Comparison of ENCODE assay signal across 28 mouse cellular contexts in the genomic region with DNA sequence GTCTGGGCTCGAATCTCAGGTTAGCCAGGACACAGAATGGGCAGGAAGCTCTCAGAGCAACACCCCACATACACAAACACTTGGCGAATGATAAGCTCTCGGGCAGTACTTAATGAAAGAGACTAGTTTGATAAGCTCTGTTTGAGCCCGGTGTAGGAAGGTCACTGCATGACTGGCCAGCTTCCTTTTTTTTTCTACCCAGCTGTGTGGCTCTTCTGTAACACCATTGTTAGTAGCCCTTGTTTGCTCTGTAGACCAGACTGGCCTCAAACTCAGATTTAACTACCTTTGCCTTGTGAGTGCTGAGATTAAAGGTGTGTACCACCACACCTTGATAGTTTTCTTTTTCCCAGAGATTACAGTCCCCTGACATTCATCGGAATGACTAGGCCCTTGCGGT. TPM values are rescaled to one million over a fixed set of nuclear protein-coding genes. Genes with fewer than 3 reads are reported as not detected.
DNase-seq lines count a peak whose midpoint lies in the region; ATAC-seq and TF ChIP-seq lines count a peak whose summit lies in the region.
"Had no signal": no experiment of that assay in that cellular context is flagged by ENCODE, and none has a peak within 500 bp of the region (broad histone marks: within the 10 kb centered on the region; RNA-seq: fewer than 3 reads in every experiment).

No protein-coding gene starts in this region.

- H3K4me1 ChIP-seq in lung, embryonic 15.5 days: peaks cover 3% of the 10 kb centered on the region; the same call in 1 of the 2 replicates
- H3K4me1 ChIP-seq in lung, adult 2 months (ENCODE audit: control insufficient read depth, insufficient read depth, low read length): no peaks in the 10 kb centered on the region
- H3K4me1 ChIP-seq in stomach, embryonic 14.5 days (ENCODE audit: control insufficient read depth, insufficient read depth, low read length): peaks cover 4% of the 10 kb centered on the region; the same call in 1 of the 2 replicates
- no peaks in the 10 kb centered on the region for H3K4me1 ChIP-seq in stomach, postnatal 0 days (replicated peaks; ENCODE audit: control insufficient read depth, insufficient read depth)
- no peaks in the 10 kb centered on the region; the same call in 1 of the 2 replicates for H3K4me1 ChIP-seq in heart, embryonic 12.5 days (replicated peaks)
- H3K4me1 ChIP-seq: embryonic facial prominence, embryonic 15.5 days; heart, embryonic 13.5 days had no signal

- no peak for TF ChIP-seq CTCF in lung, adult 2 months (IDR thresholded peaks at IDR 0.05; ENCODE audit: insufficient read depth, low read length)
- TF ChIP-seq CTCF in stomach, postnatal 0 days (IDR thresholded peaks at IDR 0.05; ENCODE audit: low read depth): no peak

- H3K36me3 ChIP-seq in lung, embryonic 15.5 days: no peaks in the 10 kb centered on the region
- H3K36me3 ChIP-seq in stomach, embryonic 14.5 days (ENCODE audit: control insufficient read depth, insufficient read depth, low read length): no peaks in the 10 kb centered on the region
- no peaks in the 10 kb centered on the region for H3K36me3 ChIP-seq in stomach, postnatal 0 days (ENCODE audit: control insufficient read depth, insufficient read depth, low read length)
- no peaks in the 10 kb centered on the region for H3K36me3 ChIP-seq in heart, embryonic 12.5 days
- H3K36me3 ChIP-seq: embryonic facial prominence, embryonic 12.5 days; embryonic facial prominence, embryonic 15.5 days; heart, embryonic 13.5 days had no signal

- H3K9me3 ChIP-seq in lung, embryonic 15.5 days: no peaks in the 10 kb centered on the region
- H3K9me3 ChIP-seq in stomach, embryonic 14.5 days (ENCODE audit: control insufficient read depth, low read depth, low read length): no peaks in the 10 kb centered on the region
- no peaks in the 10 kb centered on the region for H3K9me3 ChIP-seq in stomach, postnatal 0 days (ENCODE audit: control insufficient read depth, low read length)
- H3K9me3 ChIP-seq in heart, embryonic 12.5 days (replicated peaks): no peaks in the 10 kb centered on the region
- H3K9me3 ChIP-seq: embryonic facial prominence, embryonic 12.5 days; embryonic facial prominence, embryonic 15.5 days; heart, embryonic 13.5 days had no signal

- TF ChIP-seq POLR2A in lung, adult 2 months (IDR thresholded peaks at IDR 0.05; ENCODE audit: borderline replicate concordance, extremely low read depth, low read depth, low read length): no peak

- peak overlapping the region; percentile 1; the same call in 1 of the 2 replicates for H3K27ac ChIP-seq in lung, embryonic 15.5 days
- H3K27ac ChIP-seq in stomach, embryonic 14.5 days (ENCODE audit: low read length): no peak overlapping the region
- peak overlapping the region; percentile 74 for H3K27ac ChIP-seq in stomach, postnatal 0 days (replicated peaks)
- no peak overlapping the region for H3K27ac ChIP-seq in heart, embryonic 12.5 days (ENCODE audit: poor library complexity, severe bottlenecking)
- H3K27ac ChIP-seq: embryonic facial prominence, embryonic 12.5 days; embryonic facial prominence, embryonic 15.5 days; gastrocnemius, adult 2 months; heart, embryonic 13.5 days; hindbrain, embryonic 14.5 days had no signal

- DNase-seq in lung, adult 2 months: no peak
- DNase-seq in lung, postnatal 36 days: peak; percentile 31
- no peak for DNase-seq in lung, postnatal 10 days
- DNase-seq in stomach, postnatal 0 days (ENCODE audit: low spot score): peak; percentile 63
- DNase-seq in cerebellum, postnatal 10 days: no peak
- DNase-seq: adrenal gland, postnatal 10 days; adrenal gland, postnatal 36 days; cerebellum, adult 18-20 months; cerebellum, adult 9-10 months; cerebellum, postnatal 25 days; forebrain, postnatal 0 days; gastrocnemius, adult 2 months; gastrocnemius, postnatal 25 days; heart, adult 18-20 months; heart, postnatal 14 days; heart, postnatal 4 days had no signal

- no peak overlapping the region for H3K4me2 ChIP-seq in lung, embryonic 15.5 days
- no peak overlapping the region for H3K4me2 ChIP-seq in stomach, embryonic 14.5 days (replicated peaks; ENCODE audit: low read depth, low read length)
- no peak overlapping the region for H3K4me2 ChIP-seq in stomach, postnatal 0 days (replicated peaks; ENCODE audit: low read depth)
- no peak overlapping the region for H3K4me2 ChIP-seq in heart, embryonic 12.5 days
- H3K4me2 ChIP-seq: embryonic facial prominence, embryonic 12.5 days; embryonic facial prominence, embryonic 15.5 days; heart, embryonic 13.5 days; hindbrain, embryonic 14.5 days had no signal

- no peak for TF ChIP-seq EP300 in stomach, postnatal 0 days (optimal IDR thresholded peaks at IDR 0.05)

- no peak overlapping the region for H3K4me3 ChIP-seq in lung, embryonic 15.5 days
- H3K4me3 ChIP-seq in lung, adult 2 months (replicated peaks; ENCODE audit: extremely low read depth, low read depth, low read length): no peak overlapping the region
- no peak overlapping the region for H3K4me3 ChIP-seq in stomach, embryonic 14.5 days (ENCODE audit: low read depth, low read length)
- no peak overlapping the region for H3K4me3 ChIP-seq in stomach, postnatal 0 days (ENCODE audit: low read depth, low read length)
- no peak overlapping the region for H3K4me3 ChIP-seq in heart, embryonic 12.5 days
- H3K4me3 ChIP-seq: embryonic facial prominence, embryonic 12.5 days; embryonic facial prominence, embryonic 15.5 days; gastrocnemius, adult 2 months; heart, embryonic 13.5 days had no signal

- no peaks in the 10 kb centered on the region for H3K27me3 ChIP-seq in lung, embryonic 15.5 days
- no peaks in the 10 kb centered on the region for H3K27me3 ChIP-seq in stomach, embryonic 14.5 days (ENCODE audit: control insufficient read depth, insufficient read depth, low read length)
- no peaks in the 10 kb centered on the region for H3K27me3 ChIP-seq in stomach, postnatal 0 days (ENCODE audit: control insufficient read depth, insufficient read depth, low read length)
- no peaks in the 10 kb centered on the region for H3K27me3 ChIP-seq in heart, embryonic 12.5 days (replicated peaks)
- H3K27me3 ChIP-seq: embryonic facial prominence, embryonic 12.5 days; embryonic facial prominence, embryonic 15.5 days; heart, embryonic 13.5 days had no signal

- no peak for ATAC-seq in lung, embryonic 15.5 days (ENCODE audit: borderline replicate concordance, extremely low read depth, low FRiP score, low TSS enrichment)
- ATAC-seq in stomach, embryonic 14.5 days (ENCODE audit: insufficient number of reproducible peaks, insufficient read depth, low FRiP score, low read depth): peak; percentile 89
- ATAC-seq in stomach, postnatal 0 days (ENCODE audit: low FRiP score, low TSS enrichment): peak; percentile 92
- no peak for ATAC-seq in heart, embryonic 12.5 days (ENCODE audit: insufficient number of reproducible peaks, low FRiP score)
- ATAC-seq: forebrain, embryonic 14.5 days; forebrain, postnatal 0 days; Patski had no signal

- H3K9ac ChIP-seq in lung, embryonic 15.5 days: no peak overlapping the region
- H3K9ac ChIP-seq in stomach, embryonic 14.5 days (replicated peaks; ENCODE audit: low read depth, low read length): no peak overlapping the region
- no peak overlapping the region for H3K9ac ChIP-seq in stomach, postnatal 0 days (ENCODE audit: low read length)
- no peak overlapping the region for H3K9ac ChIP-seq in heart, embryonic 12.5 days
- H3K9ac ChIP-seq: embryonic facial prominence, embryonic 12.5 days; embryonic facial prominence, embryonic 15.5 days; forebrain, postnatal 0 days; heart, embryonic 13.5 days; hindbrain, embryonic 14.5 days had no signal

- 38% methylated on average over 6 of the region's 6 CpGs for WGBS in lung, embryonic 15.5 days
- WGBS in lung, adult 2 months: 42% methylated on average over 6 of the region's 6 CpGs
- WGBS in stomach, embryonic 14.5 days: 63% methylated on average over 6 of the region's 6 CpGs
- WGBS in stomach, postnatal 0 days: 56% methylated on average over 6 of the region's 6 CpGs
- WGBS in heart, embryonic 12.5 days: 41% methylated on average over 6 of the region's 6 CpGs

RNA-seq across cellular contexts. Expression of a gene that starts 15.1 kb away (rescaled TPM):
- 0.35 TPM in 2 replicates for polyA plus RNA-seq in lung, embryonic 15.5 days (2015; fragmentation: Nextera tagmentation; extraction: Ambion mirVana)
- 0.53 and 0.65 TPM in 2 replicates for polyA plus RNA-seq in lung, adult 2 months (2012; rRNA removed)
- polyA plus RNA-seq in stomach, embryonic 14.5 days (2014; fragmentation: Nextera tagmentation; extraction: Ambion mirVana): 1.7 TPM in 2 replicates
- 5.5 and 5.6 TPM in 2 replicates for polyA plus RNA-seq in stomach, postnatal 0 days (2015; fragmentation: Nextera tagmentation; extraction: Ambion mirVana)
- 0.09 TPM in 2 replicates for polyA plus RNA-seq in heart, embryonic 12.5 days (2016; fragmentation: Nextera tagmentation; extraction: Ambion mirVana)
- polyA plus RNA-seq: embryonic facial prominence, embryonic 12.5 days; embryonic facial prominence, embryonic 15.5 days; forebrain, embryonic 11.5 days; forebrain, embryonic 14.5 days; forebrain, postnatal 0 days; heart, embryonic 16.5 days; hindbrain, embryonic 11.5 days; hindbrain, embryonic 14.5 days had no signal

RNA-seq across cellular contexts. Expression of a gene that starts 27.5 kb away (rescaled TPM):
- 5.8 and 6.6 TPM in 2 replicates for polyA plus RNA-seq in lung, embryonic 15.5 days (2015; fragmentation: Nextera tagmentation; extraction: Ambion mirVana)
- polyA plus RNA-seq in lung, adult 2 months (2012; rRNA removed): 4.3 and 5.0 TPM in 2 replicates
- polyA plus RNA-seq in stomach, embryonic 14.5 days (2014; fragmentation: Nextera tagmentation; extraction: Ambion mirVana): 46.3 and 54.7 TPM in 2 replicates
- 45.3 and 47.4 TPM in 2 replicates for polyA plus RNA-seq in stomach, postnatal 0 days (2015; fragmentation: Nextera tagmentation; extraction: Ambion mirVana)
- 0.86 and 1.6 TPM in 2 replicates for polyA plus RNA-seq in heart, embryonic 12.5 days (2016; fragmentation: Nextera tagmentation; extraction: Ambion mirVana)
- polyA plus RNA-seq: embryonic facial prominence, embryonic 12.5 days had no signal

RNA-seq across cellular contexts. Expression of a gene that starts 55.7 kb away (rescaled TPM):
- polyA plus RNA-seq in lung, embryonic 15.5 days (2015; fragmentation: Nextera tagmentation; extraction: Ambion mirVana): 38.9 and 41.9 TPM in 2 replicates
- polyA plus RNA-seq in lung, adult 2 months (2012; rRNA removed): 6.5 and 7.0 TPM in 2 replicates
- polyA plus RNA-seq in stomach, embryonic 14.5 days (2014; fragmentation: Nextera tagmentation; extraction: Ambion mirVana): 38.9 and 42.7 TPM in 2 replicates
- polyA plus RNA-seq in stomach, postnatal 0 days (2015; fragmentation: Nextera tagmentation; extraction: Ambion mirVana): 36.6 and 40.1 TPM in 2 replicates
- polyA plus RNA-seq in heart, embryonic 12.5 days (2016; fragmentation: Nextera tagmentation; extraction: Ambion mirVana): 18.5 and 18.7 TPM in 2 replicates

Comparison
In these comparisons a context has a peak if more than half of its experiments do, and no peak if none do; other contexts are left out.
1. H3K27ac ChIP-seq: peak in lung, embryonic 15.5 days (single experiment) and stomach, postnatal 0 days (single experiment); none in stomach, embryonic 14.5 days (single experiment) and heart, embryonic 12.5 days (single experiment).
2. DNase-seq: peak in lung, postnatal 36 days (single experiment) and stomach, postnatal 0 days (single experiment); none in lung, adult 2 months (single experiment), lung, postnatal 10 days (single experiment) and cerebellum, postnatal 10 days (0 of 2).
3. ATAC-seq: peak in stomach, embryonic 14.5 days (single experiment) and stomach, postnatal 0 days (single experiment); none in lung, embryonic 15.5 days (single experiment) and heart, embryonic 12.5 days (single experiment).